Mouse (Mus musculus): Measurements from ENCODE around the gene Usmg5.
A peak's percentile ranks its signal among the peaks of the same experiment; 100 is the strongest.

Gene Usmg5

GRCm38 (mm10) chr19:47128835-47129234, 38.4 kb upstream of the Usmg5 start:
- TF ChIP-seq POU5F1 (IDR thresholded peaks at IDR 0.05; ENCODE audit: borderline replicate concordance, low read length) (no peak), NANOG (IDR thresholded peaks at IDR 0.05; ENCODE audit: borderline replicate concordance, low read length) (no peak), CTCF (conservative IDR thresholded peaks at IDR 0.05; ENCODE audit: low read length) (no peak)
- H3K27me3 ChIP-seq (ENCODE audit: insufficient read depth, low read length), result no peaks in the 10 kb centered on the region
- no peak overlapping the region for H3K4me3 ChIP-seq (replicated peaks; ENCODE audit: low read length)
- peaks cover 75% of the 10 kb centered on the region for H3K4me1 ChIP-seq (replicated peaks; ENCODE audit: low read depth, low read length)
- H3K36me3 ChIP-seq (ENCODE audit: insufficient read depth, low read length), result peaks cover 99% of the 10 kb centered on the region
- no peaks in the 10 kb centered on the region for H3K9me3 ChIP-seq (ENCODE audit: low read length)

DNA sequence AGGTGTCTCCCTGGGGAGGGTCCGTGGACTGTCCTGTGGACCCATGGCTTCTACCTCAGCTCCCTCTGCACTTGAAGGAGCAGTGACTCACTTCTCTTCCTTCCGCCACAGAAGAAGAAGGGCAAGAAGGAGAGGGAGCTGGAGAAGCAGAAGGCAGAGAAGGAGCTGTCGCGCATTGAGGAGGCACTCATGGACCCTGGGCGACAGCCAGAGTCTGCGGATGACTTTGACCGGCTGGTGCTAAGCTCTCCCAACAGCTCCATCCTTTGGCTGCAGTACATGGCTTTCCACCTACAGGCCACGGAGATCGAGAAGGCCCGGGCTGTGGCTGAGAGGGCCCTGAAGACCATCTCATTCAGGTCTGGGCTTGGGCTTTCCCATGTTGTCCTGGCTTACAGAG, 37.7 kb upstream of the Usmg5 start:
- H3K9me3 ChIP-seq (ENCODE audit: low read length), result no peaks in the 10 kb centered on the region
- no peak overlapping the region for H3K4me3 ChIP-seq (replicated peaks; ENCODE audit: low read length)
- no peak for TF ChIP-seq POU5F1 (IDR thresholded peaks at IDR 0.05; ENCODE audit: borderline replicate concordance, low read length)
- no peak for TF ChIP-seq CTCF (conservative IDR thresholded peaks at IDR 0.05; ENCODE audit: low read length)
- no peak for TF ChIP-seq NANOG (IDR thresholded peaks at IDR 0.05; ENCODE audit: borderline replicate concordance, low read length)
- H3K27me3 ChIP-seq (ENCODE audit: insufficient read depth, low read length), result no peaks in the 10 kb centered on the region
- peaks cover 99% of the 10 kb centered on the region for H3K36me3 ChIP-seq (ENCODE audit: insufficient read depth, low read length)
- peaks cover 69% of the 10 kb centered on the region for H3K4me1 ChIP-seq (replicated peaks; ENCODE audit: low read depth, low read length)

DNA sequence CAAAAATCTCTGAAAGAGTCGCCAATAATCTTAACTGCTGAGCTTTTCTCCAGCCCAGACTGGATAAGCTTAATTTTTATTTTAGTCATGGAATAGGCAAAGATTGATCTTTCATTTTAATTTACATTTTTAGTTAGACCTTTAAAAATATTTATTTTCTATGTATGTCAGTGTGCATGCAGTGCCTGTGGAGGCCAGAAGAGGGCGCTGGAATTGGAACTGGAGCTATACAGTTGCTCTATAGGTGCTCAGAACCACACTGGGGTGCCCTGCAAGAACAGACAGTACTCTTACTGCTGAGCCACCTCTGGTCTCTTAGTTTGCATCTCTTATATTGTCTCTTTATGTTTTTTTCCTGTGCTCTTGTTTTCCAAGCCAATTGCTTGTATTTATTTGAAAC, 32.4 kb upstream of the Usmg5 start:
- peaks cover 12% of the 10 kb centered on the region for H3K9me3 ChIP-seq (ENCODE audit: low read length)
- H3K4me3 ChIP-seq (replicated peaks; ENCODE audit: low read length), result no peak overlapping the region

DNA sequence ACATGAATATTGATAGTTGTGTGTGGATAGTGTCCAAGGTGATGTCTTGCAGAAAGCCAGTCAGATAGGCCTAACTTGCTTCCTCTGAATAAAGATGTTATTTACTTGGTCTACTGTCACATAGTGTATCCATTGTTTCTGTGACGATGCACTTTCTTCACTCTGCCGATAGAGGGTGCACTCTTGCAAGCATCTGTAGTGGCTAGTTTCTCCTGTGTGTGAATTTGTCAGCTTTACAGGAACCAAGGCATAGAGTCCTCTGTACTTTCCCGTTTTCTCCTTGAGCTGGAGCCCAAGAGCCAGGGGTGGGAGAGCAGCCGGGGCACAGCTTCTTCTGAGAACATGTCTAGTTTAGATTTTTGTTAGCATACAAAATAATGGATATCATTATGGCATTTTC, 30.6 kb upstream of the Usmg5 start:
- Histone ChIP-seq H3K4me1 (replicated peaks; ENCODE audit: low read depth, low read length) (peaks cover 13% of the 10 kb centered on the region), H3K9me3 (ENCODE audit: low read length) (peaks cover 12% of the 10 kb centered on the region), H3K36me3 (ENCODE audit: insufficient read depth, low read length) (peaks cover 97% of the 10 kb centered on the region), H3K4me3 (replicated peaks; ENCODE audit: low read length) (no peak overlapping the region), H3K27me3 (ENCODE audit: insufficient read depth, low read length) (no peaks in the 10 kb centered on the region)
- no peak for TF ChIP-seq NANOG (IDR thresholded peaks at IDR 0.05; ENCODE audit: borderline replicate concordance, low read length)
- peak; percentile 69 for TF ChIP-seq CTCF (conservative IDR thresholded peaks at IDR 0.05; ENCODE audit: low read length)

More for the DNA sequence above, 32.4 kb upstream of the Usmg5 start:
- Histone ChIP-seq H3K27me3 (ENCODE audit: insufficient read depth, low read length) (no peaks in the 10 kb centered on the region), H3K36me3 (ENCODE audit: insufficient read depth, low read length) (peaks cover 97% of the 10 kb centered on the region), H3K4me1 (replicated peaks; ENCODE audit: low read depth, low read length) (peaks cover 29% of the 10 kb centered on the region)
- TF ChIP-seq POU5F1 (IDR thresholded peaks at IDR 0.05; ENCODE audit: borderline replicate concordance, low read length), result no peak
- peak; percentile 93 for TF ChIP-seq CTCF (conservative IDR thresholded peaks at IDR 0.05; ENCODE audit: low read length)
- no peak for TF ChIP-seq NANOG (IDR thresholded peaks at IDR 0.05; ENCODE audit: borderline replicate concordance, low read length)

- H3K36me3 ChIP-seq (ENCODE audit: insufficient read depth, low read length), result peaks cover 96% of the 10 kb centered on the region
- H3K4me1 ChIP-seq (replicated peaks; ENCODE audit: low read depth, low read length), result no peaks in the 10 kb centered on the region
- TF ChIP-seq POU5F1 (IDR thresholded peaks at IDR 0.05; ENCODE audit: borderline replicate concordance, low read length) (no peak), NANOG (IDR thresholded peaks at IDR 0.05; ENCODE audit: borderline replicate concordance, low read length) (no peak), CTCF (conservative IDR thresholded peaks at IDR 0.05; ENCODE audit: low read length) (no peak)
- no peak overlapping the region for H3K4me3 ChIP-seq (replicated peaks; ENCODE audit: low read length)
- H3K9me3 ChIP-seq (ENCODE audit: low read length), result peaks cover 12% of the 10 kb centered on the region
- H3K27me3 ChIP-seq (ENCODE audit: insufficient read depth, low read length), result no peaks in the 10 kb centered on the region
These were observed 28.2 kb upstream of the Usmg5 start for GRCm38 (mm10) chr19:47118634-47119033.

DNA sequence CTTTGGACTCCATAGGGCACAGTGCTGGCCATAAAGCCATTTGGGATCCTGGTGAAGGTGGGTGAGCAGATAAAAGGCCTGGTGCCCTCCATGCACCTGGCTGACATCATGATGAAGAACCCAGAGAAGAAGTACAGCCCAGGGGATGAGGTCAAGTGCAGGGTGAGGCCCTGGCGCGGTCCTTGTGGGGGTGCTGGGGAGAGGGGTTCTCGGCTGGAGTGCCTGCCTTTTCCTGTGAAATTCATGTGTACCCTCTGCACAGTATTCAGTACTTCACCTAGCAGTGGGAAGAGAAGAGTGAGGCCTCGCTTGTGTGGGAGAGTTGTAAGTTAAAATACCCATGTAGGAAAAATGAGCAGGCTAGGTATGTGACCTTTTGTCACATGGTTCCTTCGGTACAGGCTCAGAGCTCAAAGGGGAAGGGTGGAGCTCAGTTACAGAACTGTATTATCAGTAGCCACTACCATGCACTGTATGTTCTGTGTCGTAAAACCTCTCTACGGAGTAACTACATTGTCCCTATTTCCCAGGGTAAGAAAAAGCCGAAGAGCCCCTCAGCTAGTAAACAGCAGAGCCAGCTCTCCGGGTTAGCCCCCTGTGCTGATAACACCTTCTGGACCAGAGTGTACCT, 14.3 kb upstream of the Usmg5 start:
- H3K9me3 ChIP-seq (ENCODE audit: low read length), result no peaks in the 10 kb centered on the region
- no peak overlapping the region for H3K4me3 ChIP-seq (replicated peaks; ENCODE audit: low read length)
- no peak for TF ChIP-seq POU5F1 (IDR thresholded peaks at IDR 0.05; ENCODE audit: borderline replicate concordance, low read length)
- TF ChIP-seq CTCF (conservative IDR thresholded peaks at IDR 0.05; ENCODE audit: low read length), result no peak
- no peak for TF ChIP-seq NANOG (IDR thresholded peaks at IDR 0.05; ENCODE audit: borderline replicate concordance, low read length)
- no peaks in the 10 kb centered on the region for H3K4me1 ChIP-seq (replicated peaks; ENCODE audit: low read depth, low read length)
- H3K27me3 ChIP-seq (ENCODE audit: insufficient read depth, low read length), result no peaks in the 10 kb centered on the region
- peaks cover 100% of the 10 kb centered on the region for H3K36me3 ChIP-seq (ENCODE audit: insufficient read depth, low read length)

DNA sequence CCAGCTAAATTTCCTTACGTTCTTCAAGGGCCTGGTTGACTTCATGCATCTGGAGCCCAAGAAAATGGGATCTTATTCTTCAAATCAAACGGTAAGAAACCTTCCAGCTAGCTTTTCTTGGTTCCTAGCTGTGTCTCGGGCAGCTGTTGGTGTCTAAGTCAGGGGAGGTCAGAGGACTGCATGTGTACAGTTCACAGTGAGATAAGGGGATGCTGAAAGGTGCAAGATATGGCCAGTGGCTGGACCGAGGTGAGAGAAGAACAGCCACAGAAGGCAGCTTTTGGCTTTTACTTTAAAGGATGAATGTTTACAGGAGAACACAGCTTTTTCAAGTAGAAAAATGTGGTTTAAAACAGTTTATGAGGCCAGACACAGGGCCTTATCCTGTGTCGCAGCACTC, 10.6 kb upstream of the Usmg5 start:
- no peaks in the 10 kb centered on the region for H3K4me1 ChIP-seq (replicated peaks; ENCODE audit: low read depth, low read length)
- TF ChIP-seq CTCF (conservative IDR thresholded peaks at IDR 0.05; ENCODE audit: low read length) (no peak), NANOG (IDR thresholded peaks at IDR 0.05; ENCODE audit: borderline replicate concordance, low read length) (no peak), POU5F1 (IDR thresholded peaks at IDR 0.05; ENCODE audit: borderline replicate concordance, low read length) (no peak)
- peaks cover 100% of the 10 kb centered on the region for H3K36me3 ChIP-seq (ENCODE audit: insufficient read depth, low read length)
- H3K27me3 ChIP-seq (ENCODE audit: insufficient read depth, low read length), result no peaks in the 10 kb centered on the region
- no peaks in the 10 kb centered on the region for H3K9me3 ChIP-seq (ENCODE audit: low read length)
- no peak overlapping the region for H3K4me3 ChIP-seq (replicated peaks; ENCODE audit: low read length)

GRCm38 (mm10) chr19:47089718-47090525, 525 bp downstream of the Usmg5 start:
- peak overlapping the region; percentile 97 for H3K4me3 ChIP-seq (replicated peaks; ENCODE audit: low read length)
- no peaks in the 10 kb centered on the region for H3K27me3 ChIP-seq (ENCODE audit: insufficient read depth, low read length)
- peaks cover 30% of the 10 kb centered on the region for H3K4me1 ChIP-seq (replicated peaks; ENCODE audit: low read depth, low read length)
- TF ChIP-seq POU5F1 (IDR thresholded peaks at IDR 0.05; ENCODE audit: borderline replicate concordance, low read length) (no peak), CTCF (conservative IDR thresholded peaks at IDR 0.05; ENCODE audit: low read length) (no peak), NANOG (IDR thresholded peaks at IDR 0.05; ENCODE audit: borderline replicate concordance, low read length) (no peak)
- peaks cover 70% of the 10 kb centered on the region for H3K36me3 ChIP-seq (ENCODE audit: insufficient read depth, low read length)
- no peaks in the 10 kb centered on the region for H3K9me3 ChIP-seq (ENCODE audit: low read length)
